Mouse (Mus musculus) cerebellum, adult (tissue): Measurements from ENCODE around the gene Shb.
"Not testable (repeated sequence)": the region's sequence is repeated elsewhere in the genome, so short reads cannot be mapped to it uniquely, and the experiment has no call there.

Source experiments
- ATAC-seq: cut with Nextera tagmentation; 2 replicates; pipeline ENCODE4 v1.9.2; 2017; ENCODE audit warnings: mild to moderate bottlenecking, moderate library complexity, mixed read lengths; ENCODE audit not compliant: insufficient number of reproducible peaks, low FRiP score, low TSS enrichment

The Shb gene

DNA sequence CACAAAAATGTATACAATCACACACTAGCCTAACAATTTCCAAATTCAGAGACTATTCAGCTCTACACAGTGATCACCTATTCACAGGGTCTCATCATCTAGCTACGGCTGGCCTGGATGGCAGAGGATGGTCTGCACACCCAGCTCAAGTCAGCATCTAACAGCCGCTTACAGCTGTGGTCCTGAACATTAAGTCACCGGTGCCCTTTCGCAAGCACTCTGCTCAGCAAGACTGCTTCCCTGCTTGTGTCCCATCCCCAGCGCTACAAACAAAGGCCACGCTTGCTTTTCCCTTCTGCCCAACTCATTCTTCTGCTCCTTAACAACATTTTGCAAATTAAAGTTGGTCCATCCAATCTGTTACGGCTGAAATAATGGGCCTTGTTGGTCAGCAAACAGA, 125.9 kb downstream of the Shb start:
- ATAC-seq: no peak

DNA sequence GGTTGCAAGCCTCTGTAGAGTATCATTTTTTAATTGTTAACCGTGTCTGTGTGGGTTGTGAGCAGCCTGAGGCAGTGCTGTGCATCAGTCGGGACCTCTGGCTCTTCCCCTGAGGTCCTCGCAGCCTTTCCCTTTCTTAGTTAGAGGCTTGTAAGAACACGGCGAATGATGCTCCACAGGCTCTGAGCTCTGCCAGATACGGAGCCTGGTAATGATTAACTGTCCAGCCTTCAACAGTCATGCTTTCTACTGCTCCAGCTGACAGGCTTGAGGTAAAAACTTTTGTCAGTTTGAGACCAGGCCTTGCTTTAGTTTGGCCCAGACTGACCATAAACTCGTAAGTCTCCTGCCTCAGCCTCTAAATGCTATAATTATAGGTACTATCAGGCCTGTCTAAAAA, 127.0 kb downstream of the Shb start:
- no peak for ATAC-seq

DNA sequence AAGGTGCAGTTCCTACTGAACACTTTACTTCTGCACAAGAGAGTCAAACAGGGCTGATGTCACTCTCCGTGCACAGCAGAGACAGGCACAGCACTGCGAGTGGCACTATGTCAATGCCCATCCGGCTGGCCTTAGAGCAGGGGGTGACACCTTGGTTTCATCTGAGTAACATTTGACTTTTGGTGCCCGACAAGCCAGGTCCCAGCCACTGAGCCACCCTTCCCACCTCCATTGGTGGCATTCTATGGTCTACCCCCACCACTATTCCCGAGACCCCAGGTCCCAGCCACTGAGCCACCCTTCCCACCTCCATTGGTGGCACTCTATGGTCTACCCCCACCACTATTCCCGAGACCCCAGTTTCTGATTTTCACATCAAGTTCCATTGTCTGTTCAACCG, 128.2 kb downstream of the Shb start:
- no peak for ATAC-seq

DNA sequence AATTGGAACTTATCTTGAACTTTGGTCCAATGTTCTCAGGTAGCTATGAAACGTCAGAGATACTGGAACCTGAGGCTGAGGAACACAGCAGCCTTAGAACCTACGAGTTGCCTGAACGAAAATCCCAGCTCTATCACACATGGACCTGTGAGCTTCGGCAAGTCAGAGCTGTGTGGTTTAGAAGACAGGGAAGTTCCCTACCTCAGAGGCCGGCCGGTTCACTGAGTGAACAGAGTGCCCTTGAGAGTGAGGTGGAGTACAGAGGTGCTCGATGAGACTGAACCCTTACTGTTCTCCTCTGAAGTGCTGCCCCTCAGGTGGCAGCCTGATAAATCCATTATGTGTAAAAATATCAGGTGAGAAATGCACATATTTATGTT, 128.8 kb downstream of the Shb start:
- no peak for ATAC-seq

DNA sequence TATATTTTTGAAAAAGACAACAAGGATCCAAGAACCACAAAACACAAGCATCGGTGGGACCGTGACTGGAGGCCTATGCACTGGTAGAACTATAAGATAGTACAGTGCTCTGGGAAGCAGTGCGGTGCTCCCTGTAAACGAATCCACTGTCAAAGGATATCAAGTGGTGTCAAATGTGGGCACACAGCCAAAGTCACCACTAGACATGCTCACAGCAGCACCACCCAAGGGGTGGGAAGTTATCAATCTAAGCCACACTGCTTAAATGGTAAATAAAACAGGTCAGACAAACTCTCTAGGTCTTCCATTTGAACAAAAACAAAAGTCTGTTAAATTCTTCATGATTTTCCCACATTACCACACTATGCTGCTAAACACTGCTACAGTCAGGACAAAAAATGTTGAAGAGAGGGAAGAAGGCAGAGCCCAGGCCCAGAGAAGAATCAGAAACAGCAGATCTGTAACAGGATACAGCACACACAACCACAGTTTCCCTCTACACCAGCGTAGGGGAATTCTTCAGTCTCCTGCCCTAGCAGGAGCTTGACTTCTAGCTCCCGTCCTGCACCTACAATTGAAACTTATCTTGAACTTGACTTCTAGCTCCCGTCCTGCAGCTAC, 129.3 kb downstream of the Shb start:
- no peak for ATAC-seq

DNA sequence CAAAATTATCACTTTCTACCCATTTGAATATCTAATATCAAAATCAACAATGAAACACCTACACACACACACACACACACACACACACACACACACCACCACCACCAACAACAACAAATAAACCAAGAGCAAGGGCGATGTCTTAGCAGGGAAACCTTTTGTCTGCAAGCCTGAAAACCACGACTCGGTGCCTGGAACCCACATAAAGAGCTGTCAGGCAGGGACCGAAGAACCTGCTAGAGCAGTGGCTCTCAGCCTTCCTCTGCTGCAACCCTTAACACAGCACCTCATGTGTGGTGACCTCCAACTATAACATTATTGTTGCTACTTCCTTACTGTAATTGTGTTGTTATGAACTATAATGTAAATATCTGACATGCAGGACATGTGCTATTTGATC, 130.0 kb downstream of the Shb start:
- ATAC-seq: no peak

DNA sequence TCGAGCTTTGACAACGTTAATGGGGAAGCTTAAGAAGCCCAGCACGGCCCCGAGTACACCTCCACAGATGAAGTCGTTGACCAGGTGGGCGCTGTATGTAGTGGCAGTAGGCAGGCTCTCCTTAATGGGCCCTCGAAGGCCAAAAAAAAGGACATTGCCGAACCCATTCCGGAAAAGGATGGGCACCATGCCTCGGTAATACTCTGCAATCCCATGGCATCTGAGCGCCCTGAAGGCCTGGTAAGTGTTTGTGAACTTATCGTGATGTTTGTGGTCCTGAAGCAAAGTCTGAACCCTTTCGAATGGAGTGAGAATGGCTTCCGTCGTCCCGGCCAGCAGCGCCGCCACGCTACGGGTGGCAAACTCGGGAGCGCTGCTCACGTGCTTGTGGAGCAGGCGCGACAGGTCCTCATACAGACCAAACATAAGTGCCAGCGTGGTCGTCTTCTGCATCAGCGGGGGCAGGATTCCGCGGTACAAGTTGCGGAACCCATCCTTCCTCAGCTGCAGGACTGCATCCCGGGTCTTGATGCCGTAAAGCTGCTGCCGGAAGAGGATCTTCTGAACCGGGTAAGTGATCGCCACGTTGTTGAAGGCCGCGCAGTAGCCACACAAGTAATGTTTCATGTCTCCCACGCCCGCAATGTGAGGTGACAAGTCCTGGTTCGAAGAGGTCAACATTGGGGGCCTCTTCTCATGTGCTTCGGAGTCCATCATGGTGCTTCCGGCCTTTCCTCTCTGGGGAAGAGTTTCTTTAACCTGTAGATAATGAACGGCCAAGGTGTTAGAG, 132.7 kb downstream of the Shb start:
- ATAC-seq: no peak

DNA sequence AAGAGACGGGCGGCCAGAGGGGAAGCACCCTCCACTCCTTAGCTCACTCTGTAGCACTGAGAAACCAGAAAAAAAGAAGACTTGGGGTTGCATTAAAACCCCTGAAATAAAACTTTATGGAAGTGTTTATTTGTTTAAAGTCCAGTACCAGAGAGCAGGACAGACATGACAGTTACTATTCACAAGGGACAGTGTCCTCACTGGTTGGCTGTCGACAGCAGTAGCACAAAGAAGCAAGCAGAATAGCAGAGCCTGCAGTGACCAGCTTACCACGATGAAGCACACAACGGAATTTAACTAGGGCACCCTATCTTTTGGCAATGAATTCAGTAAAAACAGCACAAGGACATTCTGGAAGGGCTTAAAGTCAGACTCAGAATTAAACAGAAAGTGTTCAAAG, 134.0 kb downstream of the Shb start:
- ATAC-seq: not testable (repeated sequence)

DNA sequence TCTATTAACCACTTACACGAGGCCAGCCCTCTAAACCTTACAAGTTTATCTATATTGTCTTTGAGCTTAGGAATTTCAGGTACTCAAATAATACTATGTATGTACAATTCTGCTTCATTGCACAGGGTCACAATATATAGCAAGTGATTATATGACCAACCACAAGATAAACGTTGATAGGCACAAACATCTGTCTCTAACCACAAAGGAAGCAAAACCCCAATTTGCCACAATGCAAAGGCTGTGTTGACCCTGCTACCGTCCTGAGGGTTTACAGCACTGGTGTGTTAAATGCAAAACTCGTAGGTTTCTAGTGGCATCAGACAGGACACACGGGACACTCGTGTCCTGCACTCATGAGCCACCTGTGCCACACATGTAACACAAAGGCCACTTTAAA, 136.1 kb downstream of the Shb start:
- not testable (repeated sequence) for ATAC-seq

DNA sequence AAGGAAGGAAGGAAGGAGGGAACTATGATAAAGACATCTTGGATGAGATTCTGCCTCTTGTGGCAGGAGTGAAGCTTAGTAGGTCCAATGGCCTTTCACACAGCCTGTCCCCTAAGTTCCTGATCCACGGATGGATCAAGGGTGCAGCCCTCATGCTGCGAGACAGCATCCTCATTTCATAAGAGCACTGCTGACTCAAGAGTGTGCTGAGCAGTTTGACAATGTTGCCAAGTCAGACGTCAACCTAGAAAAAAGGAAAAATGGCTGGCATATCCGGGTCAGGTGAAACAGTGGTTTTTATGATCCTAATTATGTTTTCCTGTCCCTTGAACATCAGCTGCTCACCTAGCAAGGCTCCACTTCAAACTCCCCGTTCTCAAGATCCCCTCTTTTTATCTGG, 138.6 kb downstream of the Shb start:
- no peak for ATAC-seq

DNA sequence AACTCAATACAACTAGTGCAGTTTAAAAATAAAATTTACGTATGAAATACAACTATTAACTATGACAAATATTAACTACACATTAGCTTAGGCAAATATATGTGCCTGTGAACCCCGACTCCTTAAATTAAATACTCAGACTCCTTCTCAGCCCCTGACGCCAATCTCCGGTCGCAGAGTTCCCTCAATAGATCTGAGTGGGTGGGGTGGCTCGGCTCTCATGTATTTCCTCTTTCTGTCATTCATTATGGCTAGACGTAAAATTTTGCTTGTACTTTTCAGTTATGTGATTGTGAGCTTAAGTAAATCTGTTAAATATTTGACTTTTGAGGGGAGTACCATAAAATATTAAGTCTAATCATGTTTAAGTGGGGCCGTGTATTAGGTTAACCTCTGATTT, 139.3 kb downstream of the Shb start:
- no peak for ATAC-seq

DNA sequence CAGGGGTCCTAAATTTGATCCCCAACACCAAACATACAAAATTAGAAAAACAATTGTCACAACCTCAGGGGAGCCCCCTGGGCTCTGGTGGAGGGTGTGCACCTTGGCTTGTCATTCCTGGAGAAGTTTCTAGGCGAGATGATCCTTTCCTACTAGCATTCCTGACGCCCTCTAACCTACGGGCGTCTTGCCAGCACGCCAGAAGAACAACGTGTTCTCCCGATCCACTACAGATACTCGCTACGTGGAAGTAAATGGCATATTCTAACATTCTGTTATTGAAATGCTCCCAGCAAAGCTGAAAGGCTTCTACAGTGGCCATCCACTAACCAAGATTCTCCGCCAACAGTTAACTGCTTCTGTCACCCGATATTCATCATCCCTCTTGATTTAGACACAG, 139.7 kb downstream of the Shb start:
- no peak for ATAC-seq

DNA sequence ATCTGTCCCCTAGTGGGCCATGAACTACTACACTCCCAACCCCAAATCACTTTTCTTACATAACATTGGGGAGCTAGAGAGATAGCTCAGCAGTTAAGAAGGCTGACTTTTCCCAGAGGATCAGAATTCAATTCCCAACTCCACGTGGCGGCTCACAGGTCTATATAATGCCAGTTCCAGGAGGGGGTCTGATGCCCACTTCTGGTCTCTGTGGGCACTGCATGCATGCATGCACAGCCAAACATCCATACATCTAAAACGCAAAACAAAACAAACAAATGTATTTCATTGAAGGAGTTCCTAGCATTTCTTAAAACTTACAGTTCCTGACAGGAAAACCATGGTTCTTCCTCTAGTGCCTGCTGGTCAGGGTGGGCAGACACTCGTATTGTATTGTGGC, 140.2 kb downstream of the Shb start:
- ATAC-seq: no peak

DNA sequence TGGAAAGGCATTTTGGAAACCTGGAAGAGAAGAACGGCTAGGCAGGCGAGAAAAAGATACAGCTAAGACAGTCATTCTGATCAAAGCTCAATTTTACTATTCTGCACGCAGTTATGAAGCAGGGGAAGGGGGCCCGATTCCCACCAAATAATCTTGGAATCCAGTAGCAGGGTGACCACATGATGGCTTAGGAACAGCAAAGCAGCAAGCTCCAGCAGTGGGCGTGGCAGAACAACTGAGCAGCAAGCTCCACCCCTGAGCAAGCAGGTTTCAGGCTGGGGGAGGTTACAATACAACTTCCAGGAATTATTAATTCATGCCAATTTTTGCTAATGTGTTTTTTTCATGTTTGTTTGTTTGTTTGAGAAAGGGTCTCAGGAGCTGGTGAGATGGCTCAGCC, 145.0 kb downstream of the Shb start:
- ATAC-seq: not testable (repeated sequence)

DNA sequence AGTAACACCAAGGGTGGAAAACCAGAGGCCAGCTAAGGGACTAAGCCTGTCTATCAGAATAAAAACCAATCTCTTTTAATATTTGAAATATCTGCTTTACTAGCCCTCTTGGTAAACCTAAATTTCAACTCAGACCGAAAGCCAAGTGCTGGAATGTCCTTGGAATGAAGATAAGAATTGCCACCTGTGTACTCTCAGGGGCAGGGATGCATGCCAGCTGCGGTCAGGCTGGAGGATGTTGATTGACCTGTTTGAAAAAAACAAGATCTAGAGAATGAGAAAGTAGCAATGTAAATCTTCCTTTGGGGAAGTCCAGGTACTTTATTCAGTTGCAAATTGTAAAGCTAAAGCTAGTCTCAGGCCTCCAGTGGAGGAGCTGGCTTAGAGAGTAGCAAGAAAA, 150.1 kb downstream of the Shb start:
- not testable (repeated sequence) for ATAC-seq

DNA sequence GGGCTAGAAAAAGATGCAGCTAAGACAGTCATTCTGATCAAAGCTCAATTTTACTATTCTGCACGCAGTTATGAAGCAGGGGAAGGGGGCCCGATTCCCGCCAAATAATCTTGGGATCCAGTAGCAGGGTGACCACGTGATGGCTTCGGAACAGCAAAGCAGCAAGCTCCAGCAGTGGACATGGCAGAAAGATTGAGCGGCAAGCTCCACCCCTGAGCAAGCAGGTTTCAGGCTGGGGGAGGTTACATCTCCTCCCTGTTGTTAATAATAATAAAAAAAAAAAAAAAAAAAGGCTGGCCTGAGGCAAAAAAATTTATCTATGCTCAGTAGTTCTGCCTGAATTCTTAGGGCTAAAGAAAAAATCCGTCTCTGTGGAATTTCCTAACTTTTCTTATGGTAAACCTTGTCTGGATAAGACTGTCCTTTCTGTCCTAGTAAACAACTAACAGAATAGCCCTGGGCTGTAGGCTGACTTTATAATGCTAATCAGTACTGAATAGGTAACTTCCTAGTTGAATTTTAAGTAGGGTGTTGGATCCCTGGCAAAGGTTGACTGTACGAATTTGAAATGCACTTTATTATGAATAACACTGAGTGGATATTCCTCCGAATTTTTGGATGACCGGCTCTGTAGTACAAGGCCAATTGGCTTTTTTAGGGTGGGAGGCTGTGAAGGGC, 151.2 kb downstream of the Shb start:
- not testable (repeated sequence) for ATAC-seq

DNA sequence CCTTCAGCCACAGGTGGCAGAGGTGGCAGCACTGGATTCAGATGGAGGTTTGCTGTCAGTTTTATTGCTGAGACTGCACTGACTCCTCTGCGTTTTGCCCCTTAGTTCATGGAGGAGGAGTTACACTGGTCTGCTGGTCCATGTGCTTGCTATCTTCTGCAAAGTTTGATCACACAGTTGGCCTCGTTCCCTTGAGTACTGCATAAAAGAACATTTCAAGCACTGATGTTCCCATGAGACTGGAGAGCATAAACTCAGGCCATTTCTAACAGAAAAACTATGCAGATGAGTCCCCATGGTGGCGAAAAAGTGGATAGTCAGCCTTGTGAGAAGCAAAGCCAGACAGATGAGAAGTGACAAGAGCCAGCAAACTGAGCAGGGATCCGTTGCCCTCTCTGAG, 155.7 kb downstream of the Shb start:
- no peak for ATAC-seq

DNA sequence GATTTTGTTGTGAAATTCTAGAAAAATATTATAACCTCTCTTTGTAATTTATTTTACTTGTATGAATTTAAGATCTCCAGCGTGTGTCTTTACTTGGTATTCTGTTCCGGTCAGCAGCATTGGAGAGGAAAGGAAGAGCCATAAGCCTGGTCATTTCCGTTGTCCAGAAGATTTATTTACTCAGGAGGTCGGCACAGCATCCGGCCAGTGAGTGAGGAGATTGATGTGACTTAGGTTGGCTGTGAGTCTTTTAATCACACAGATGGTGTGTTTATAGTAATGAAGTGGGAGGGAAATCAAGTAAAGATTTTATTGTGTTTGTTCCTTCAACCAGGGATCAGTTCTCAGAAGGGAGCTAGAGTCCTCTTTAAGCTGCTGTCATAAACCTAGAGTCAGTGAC, 157.4 kb downstream of the Shb start:
- no peak for ATAC-seq
